Mouse (Mus musculus) neural tube, embryonic 14.5 days (tissue): ENCODE measurements around the gene Slc43a3. TPM values are rescaled to one million over a fixed set of nuclear protein-coding genes. Genes with fewer than 3 reads are reported as not detected.
"Not testable (repeated sequence)": the region's sequence is repeated elsewhere in the genome, so short reads cannot be mapped to it uniquely, and the experiment has no call there.

Source experiments
- ATAC-seq: fragments of 200-750 bp; cut with Nextera tagmentation; 2 replicates; pipeline ENCODE4 v1.8.0; 2017; ENCODE audit warnings: low read depth, mild to moderate bottlenecking, moderate TSS enrichment, moderate library complexity
- H3K27ac ChIP-seq: fragments of 300-500 bp; sonication (generic); 2 replicates; pipeline ENCODE4 v1.5.1; 2014; ENCODE audit warnings: low read depth, mild to moderate bottlenecking, control low read depth, low read length, moderate library complexity, mixed read lengths
- H3K27me3 ChIP-seq: fragments of 300-500 bp; sonication (generic); 2 replicates; pipeline ENCODE4 v1.6.1; 2014; ENCODE audit warnings: low read length; ENCODE audit not compliant: control insufficient read depth, insufficient read depth
- H3K36me3 ChIP-seq: fragments of 300-500 bp; sonication (generic); 2 replicates; pipeline ENCODE4 v1.6.1; 2014; ENCODE audit warnings: low read length, mixed read lengths; ENCODE audit not compliant: control insufficient read depth, insufficient read depth
- H3K4me1 ChIP-seq: fragments of 300-500 bp; sonication (generic); 2 replicates; pipeline ENCODE4 v1.6.1; 2014; ENCODE audit warnings: low read length; ENCODE audit not compliant: control insufficient read depth, insufficient read depth
- H3K4me2 ChIP-seq: fragments of 300-500 bp; sonication (generic); 2 replicates; pipeline ENCODE4 v1.6.1; 2014; ENCODE audit warnings: mild to moderate bottlenecking, low read depth, low read length, control low read depth
- H3K4me3 ChIP-seq: fragments of 300-500 bp; sonication (generic); 2 replicates; pipeline ENCODE4 v1.5.1; 2014; ENCODE audit warnings: low read depth, low read length, control low read depth, mixed read lengths
- H3K9ac ChIP-seq: fragments of 300-500 bp; sonication (generic); replicated peaks from 2 replicates; pipeline ENCODE4 v1.6.1; 2014; ENCODE audit warnings: low read depth, mild to moderate bottlenecking, control low read depth, low read length, mixed read lengths
- H3K9me3 ChIP-seq: fragments of 300-500 bp; sonication (generic); 2 replicates; pipeline ENCODE4 v1.6.1; 2016; ENCODE audit warnings: low read length; ENCODE audit not compliant: control insufficient read depth
- WGBS: fragments of 180-500 bp; shearing (Covaris S2); extraction: QIAGEN DNeasy Blood & Tissue Kit; methylation state at CpG from one replicate; pipeline ENCODE4 v1.1.7; 2014; 5-methylcytosine and 5-hydroxymethylcytosine counted together
- polyA plus RNA-seq: library from polyadenylated mRNA; unstranded; fragments of >200 nt; fragmentation: Nextera tagmentation; extraction: Ambion mirVana; gene quantifications from 2 replicates; pipeline ENCODE4 v1.2.1, GENCODE M21; 2014

Gene Slc43a3
- polyA plus RNA-seq, 1 experiment from 2014 or later, result 2.5 TPM

DNA sequence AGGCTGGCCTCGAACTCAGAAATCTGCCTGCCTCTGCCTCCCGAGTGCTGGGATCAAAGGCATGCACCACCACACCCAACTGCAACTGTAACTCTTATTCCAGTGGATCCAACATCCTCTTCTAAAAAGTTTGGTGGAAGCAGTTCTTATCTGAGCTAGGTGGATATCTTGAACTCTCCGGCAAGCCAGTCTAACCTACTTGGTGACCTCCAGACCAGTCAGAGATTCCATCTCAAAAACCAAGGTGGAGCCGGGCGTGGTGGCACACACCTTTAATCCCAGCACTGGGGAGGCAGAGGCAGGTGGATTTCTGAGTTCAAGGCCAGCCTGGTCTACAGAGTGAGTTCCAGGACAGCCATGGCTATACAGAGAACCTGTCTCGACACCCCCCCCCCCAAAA is 39.7 kb upstream of the Slc43a3 start:
- H3K27me3 ChIP-seq, H3K36me3 ChIP-seq, H3K9me3 ChIP-seq, H3K9ac ChIP-seq, H3K4me1 ChIP-seq, H3K4me3 ChIP-seq, H3K4me2 ChIP-seq, ATAC-seq, H3K27ac ChIP-seq: not testable (repeated sequence)
- 96% methylated on average over 6 of the region's 6 CpGs for WGBS

DNA sequence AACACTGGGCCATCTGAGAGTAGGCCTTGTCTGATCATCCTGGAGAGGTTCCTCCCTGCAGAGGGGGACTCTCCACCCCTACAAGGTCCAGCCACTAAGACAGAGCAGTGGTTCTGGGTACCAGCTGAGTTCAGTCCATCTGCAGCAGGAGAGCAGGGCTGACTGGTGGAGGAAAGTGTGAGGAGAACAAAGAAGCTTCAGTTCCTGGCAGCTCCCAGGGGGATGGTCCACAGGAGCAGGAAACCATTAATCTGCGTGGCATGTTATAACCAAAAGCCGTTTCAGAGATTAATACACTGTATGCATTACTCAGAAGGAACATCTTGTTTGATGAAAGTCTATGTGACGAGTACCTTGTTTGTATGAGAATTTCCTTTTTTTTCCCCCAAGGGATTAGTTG is 23.7 kb upstream of the Slc43a3 start:
- no peaks in the 10 kb centered on the region for H3K9me3 ChIP-seq
- H3K9ac ChIP-seq, result no peak overlapping the region
- no peak overlapping the region for H3K27ac ChIP-seq
- 50% methylated on average over 3 of the region's 3 CpGs for WGBS
- no peaks in the 10 kb centered on the region for H3K36me3 ChIP-seq
- ATAC-seq, result no peak
- H3K4me3 ChIP-seq, result no peak overlapping the region
- H3K4me2 ChIP-seq, result no peak overlapping the region
- H3K4me1 ChIP-seq, result no peaks in the 10 kb centered on the region
- no peaks in the 10 kb centered on the region for H3K27me3 ChIP-seq

DNA sequence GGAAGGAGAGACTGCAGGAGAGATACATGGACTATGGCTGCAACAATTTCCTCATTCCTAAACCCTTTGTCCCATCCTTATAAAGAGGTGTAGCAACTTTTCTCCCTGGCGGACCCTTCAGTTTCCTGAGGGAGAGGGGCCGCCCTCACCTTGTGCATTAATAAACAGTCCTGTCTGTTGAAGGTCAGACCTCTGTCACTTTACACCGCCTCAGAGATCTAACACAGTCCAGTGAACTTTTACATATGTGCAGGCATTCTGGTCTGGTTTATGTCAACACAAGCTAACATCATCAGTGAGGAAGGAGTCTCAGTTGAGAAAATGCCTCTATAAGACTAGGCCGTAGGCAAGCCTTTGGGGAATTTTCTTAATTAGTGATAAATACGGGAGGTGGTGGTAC is 22.5 kb upstream of the Slc43a3 start:
- Histone ChIP-seq H3K27ac (no peak overlapping the region), H3K4me2 (no peak overlapping the region), H3K36me3 (no peaks in the 10 kb centered on the region), H3K9me3 (no peaks in the 10 kb centered on the region), H3K27me3 (no peaks in the 10 kb centered on the region), H3K4me3 (no peak overlapping the region), H3K9ac (no peak overlapping the region), H3K4me1 (no peaks in the 10 kb centered on the region)
- 86% methylated on average over 5 of the region's 5 CpGs for WGBS
- ATAC-seq, result no peak

DNA sequence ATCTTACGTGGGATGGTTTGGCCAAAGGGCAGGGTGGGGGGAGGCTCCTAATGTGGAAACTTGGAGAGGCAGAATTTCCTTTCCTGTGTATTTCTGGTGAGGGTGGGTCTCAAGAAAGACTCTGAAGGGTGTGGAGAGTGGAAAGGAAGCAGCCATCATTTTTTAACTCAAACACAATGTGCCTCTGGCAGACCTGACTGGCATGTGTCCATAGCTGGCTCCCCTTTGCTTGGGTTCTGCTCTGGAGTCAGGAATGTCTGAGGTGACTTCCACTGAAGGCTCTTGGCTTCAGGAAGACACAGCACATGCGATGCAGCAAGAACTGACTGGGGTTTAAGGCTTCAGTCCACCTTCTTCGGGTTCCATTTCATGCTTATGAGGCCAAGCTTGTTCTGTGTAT is 21.0 kb upstream of the Slc43a3 start:
- H3K27me3 ChIP-seq, result no peaks in the 10 kb centered on the region
- H3K9ac ChIP-seq, result no peak overlapping the region
- no peaks in the 10 kb centered on the region for H3K9me3 ChIP-seq
- ATAC-seq, result no peak
- H3K4me3 ChIP-seq, result no peak overlapping the region
- H3K4me1 ChIP-seq, result no peaks in the 10 kb centered on the region
- no peak overlapping the region for H3K4me2 ChIP-seq
- no peak overlapping the region for H3K27ac ChIP-seq
- no peaks in the 10 kb centered on the region for H3K36me3 ChIP-seq
- 83% methylated on average over 3 of the region's 3 CpGs for WGBS

DNA sequence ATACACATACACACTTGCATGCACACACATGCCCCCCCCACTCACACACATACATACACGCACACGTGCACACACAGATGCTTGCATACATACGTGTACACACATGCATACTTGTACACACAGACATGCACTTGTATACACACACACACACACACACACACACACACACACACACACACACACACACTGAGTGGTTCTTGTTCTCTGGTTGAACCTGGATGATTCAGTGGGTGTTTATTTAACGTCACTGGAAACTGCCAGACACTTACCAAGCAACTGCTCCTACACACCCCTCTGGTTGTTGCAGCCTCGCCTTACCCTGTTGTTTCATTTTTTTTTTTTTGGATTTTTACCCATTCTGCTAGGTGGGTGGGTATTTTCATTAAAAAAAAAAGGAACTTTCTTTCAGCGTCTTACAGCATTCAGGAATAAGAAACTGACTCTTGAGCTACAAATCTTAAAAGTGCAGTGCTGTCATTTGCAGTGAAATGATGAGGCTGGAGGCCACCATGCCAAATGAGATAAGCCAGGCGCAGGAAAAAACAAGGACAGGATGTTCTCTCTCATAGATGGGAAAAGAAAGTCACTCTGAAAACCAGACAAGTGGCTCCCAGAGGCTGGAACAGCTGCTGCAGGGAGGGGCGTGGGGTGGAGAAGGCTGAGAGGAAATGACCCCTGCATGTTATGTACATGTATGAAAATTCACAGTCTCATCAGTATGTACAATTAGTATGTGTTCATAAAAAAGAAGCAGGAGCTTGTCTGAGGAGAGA is 19.6 kb upstream of the Slc43a3 start:
- no peaks in the 10 kb centered on the region for H3K27me3 ChIP-seq
- no peaks in the 10 kb centered on the region for H3K4me1 ChIP-seq
- no peaks in the 10 kb centered on the region for H3K9me3 ChIP-seq
- no peak for ATAC-seq
- H3K4me2 ChIP-seq, result no peak overlapping the region
- H3K36me3 ChIP-seq, result no peaks in the 10 kb centered on the region
- H3K27ac ChIP-seq, result no peak overlapping the region
- no peak overlapping the region for H3K9ac ChIP-seq
- H3K4me3 ChIP-seq, result no peak overlapping the region
- WGBS, result 84% methylated on average over 8 of the region's 8 CpGs

DNA sequence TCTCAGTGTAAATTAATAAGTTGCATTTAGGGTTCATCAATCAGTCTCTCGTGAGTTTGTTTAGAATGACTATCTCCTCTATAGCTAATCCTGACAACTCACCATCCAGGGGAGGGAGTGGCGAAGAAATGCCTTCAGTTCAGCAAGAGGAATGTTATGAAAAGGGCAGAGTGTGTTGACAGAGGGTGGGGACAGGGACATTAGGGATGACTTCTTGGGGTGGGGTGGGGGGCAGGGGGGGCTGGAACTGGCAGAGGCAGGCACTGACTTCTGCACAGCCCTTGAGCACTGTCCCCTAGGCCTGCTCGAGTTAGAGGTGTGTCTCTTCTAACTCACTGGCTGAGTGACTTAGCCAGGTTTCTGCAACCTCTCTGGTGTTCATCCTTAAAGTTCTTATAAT is 18.2 kb upstream of the Slc43a3 start:
- H3K36me3 ChIP-seq, result no peaks in the 10 kb centered on the region

DNA sequence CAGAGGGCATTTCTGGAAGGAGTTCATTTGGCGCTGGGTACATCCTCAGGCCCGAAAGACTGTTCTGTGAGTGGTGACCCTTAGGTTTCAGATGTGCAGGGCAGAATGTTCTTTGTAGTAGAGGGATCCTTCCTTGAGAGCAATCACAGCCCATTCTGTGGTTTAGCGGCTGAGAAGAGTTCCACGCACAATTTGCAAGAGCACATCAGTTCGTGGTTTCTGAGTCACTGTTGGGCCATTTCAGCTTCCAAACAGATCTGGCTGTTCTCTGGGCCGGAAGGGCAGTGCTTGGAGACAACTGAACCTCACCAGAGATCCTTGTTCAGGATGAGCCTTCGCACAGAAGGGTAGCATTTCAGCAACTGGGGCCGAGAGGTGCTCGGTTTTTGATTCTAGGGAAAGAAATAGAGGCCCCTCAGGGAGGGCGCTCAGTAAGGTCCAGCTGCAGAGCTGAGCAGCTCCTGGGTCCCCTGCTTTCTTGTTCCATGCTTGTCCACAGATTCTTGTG is 16.7 kb upstream of the Slc43a3 start:
- Histone ChIP-seq H3K9ac (no peak overlapping the region), H3K27me3 (no peaks in the 10 kb centered on the region), H3K9me3 (no peaks in the 10 kb centered on the region), H3K4me1 (no peaks in the 10 kb centered on the region), H3K36me3 (no peaks in the 10 kb centered on the region), H3K4me3 (no peak overlapping the region), H3K4me2 (no peak overlapping the region), H3K27ac (no peak overlapping the region)
- no peak for ATAC-seq
- 91% methylated on average over 10 of the region's 10 CpGs for WGBS

More for the DNA sequence above, 18.2 kb upstream of the Slc43a3 start:
- no peak for ATAC-seq
- no peak overlapping the region for H3K4me3 ChIP-seq
- H3K9ac ChIP-seq, result no peak overlapping the region
- no peaks in the 10 kb centered on the region for H3K27me3 ChIP-seq
- H3K27ac ChIP-seq, result no peak overlapping the region
- H3K4me2 ChIP-seq, result no peak overlapping the region
- H3K4me1 ChIP-seq, result no peaks in the 10 kb centered on the region
- no peaks in the 10 kb centered on the region for H3K9me3 ChIP-seq
- 73% methylated on average over 3 of the region's 3 CpGs for WGBS

DNA sequence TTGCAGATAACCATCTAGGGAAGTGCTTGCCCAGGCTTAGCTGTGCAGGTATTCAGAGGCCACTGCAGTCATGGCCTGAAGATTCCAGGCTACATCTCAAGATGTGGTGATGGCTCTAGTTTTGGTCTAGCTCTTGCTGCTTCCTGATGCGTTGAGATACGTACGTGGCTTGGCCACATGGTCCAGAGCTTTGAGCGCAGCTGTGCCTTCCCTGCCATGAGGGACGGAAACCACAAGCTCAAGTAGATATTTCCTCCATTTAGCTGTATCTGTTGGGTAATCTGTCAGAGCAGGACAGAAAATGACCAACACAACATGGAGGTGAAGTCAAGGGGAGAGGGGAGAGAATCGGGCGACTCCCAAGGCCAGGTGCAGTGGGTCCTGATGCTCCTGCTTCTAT is 6.2 kb upstream of the Slc43a3 start:
- H3K4me1 ChIP-seq, result no peaks in the 10 kb centered on the region
- H3K4me2 ChIP-seq, result no peak overlapping the region
- H3K27me3 ChIP-seq, result no peaks in the 10 kb centered on the region
- H3K9me3 ChIP-seq, result no peaks in the 10 kb centered on the region
- 97% methylated on average over 7 of the region's 7 CpGs for WGBS
- no peaks in the 10 kb centered on the region for H3K36me3 ChIP-seq
- H3K9ac ChIP-seq, result no peak overlapping the region
- H3K27ac ChIP-seq, result no peak overlapping the region
- H3K4me3 ChIP-seq, result no peak overlapping the region
- no peak for ATAC-seq

DNA sequence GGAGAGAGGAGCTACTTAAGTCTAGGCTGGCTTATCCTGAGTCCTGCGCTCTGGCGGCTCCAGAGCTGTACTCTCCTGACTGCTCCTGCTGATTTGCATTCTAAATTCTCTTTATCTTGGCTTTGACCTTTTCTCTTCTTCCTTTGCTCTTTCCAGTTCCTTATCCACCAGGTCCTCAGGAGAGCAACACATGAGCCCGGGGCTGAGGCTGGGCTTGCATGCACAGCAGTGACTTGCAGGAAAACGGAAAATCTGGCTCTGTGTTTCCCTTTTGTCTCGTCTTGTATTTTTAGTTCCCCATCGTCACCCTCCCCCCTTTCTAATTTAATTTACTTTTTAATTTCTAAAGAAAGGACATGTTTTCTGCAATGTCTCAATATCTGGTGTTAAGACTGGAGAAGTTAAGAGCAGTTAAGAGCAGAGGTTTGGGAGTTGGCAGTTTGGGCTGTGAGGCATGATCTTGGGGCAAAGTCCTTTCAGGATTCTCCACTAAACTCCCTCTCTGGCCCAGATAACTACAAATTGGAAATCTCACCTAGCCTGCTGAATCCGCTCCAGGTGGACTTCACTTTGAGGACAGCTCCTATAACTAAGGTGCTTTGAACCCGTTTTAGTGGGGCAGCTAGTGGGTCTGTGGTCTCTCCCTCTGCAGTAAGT is 2.3 kb upstream of the Slc43a3 start:
- no peak overlapping the region for H3K27ac ChIP-seq
- ATAC-seq, result no peak
- no peak overlapping the region for H3K9ac ChIP-seq
- H3K4me1 ChIP-seq, result no peaks in the 10 kb centered on the region
- H3K27me3 ChIP-seq, result no peaks in the 10 kb centered on the region
- no peaks in the 10 kb centered on the region for H3K36me3 ChIP-seq
- H3K9me3 ChIP-seq, result no peaks in the 10 kb centered on the region
- WGBS, result 81% methylated on average over 8 of the region's 8 CpGs
- no peak overlapping the region for H3K4me3 ChIP-seq
- no peak overlapping the region for H3K4me2 ChIP-seq
